27 mouse cellular contexts compared by ENCODE assay signal in genomic region chr12:105748114-105748513, GRCm38 (mm10). TPM values are rescaled to one million over a fixed set of nuclear protein-coding genes. Genes with fewer than 3 reads are reported as not detected.
DNase-seq lines count a peak whose midpoint lies in the region; ATAC-seq and TF ChIP-seq lines count a peak whose summit lies in the region.
"Had no signal": no experiment of that assay in that cellular context is flagged by ENCODE, and none has a peak within 500 bp of the region (broad histone marks: within the 10 kb centered on the region; RNA-seq: fewer than 3 reads in every experiment).

No protein-coding gene starts in this region.

- H3K27me3 ChIP-seq in heart, embryonic 10.5 days (ENCODE audit: insufficient read depth, poor library complexity, severe bottlenecking): no peaks in the 10 kb centered on the region
- H3K27me3 ChIP-seq in intestine, postnatal 0 days (replicated peaks; ENCODE audit: control insufficient read depth, insufficient read depth, low read length): no peaks in the 10 kb centered on the region
- H3K27me3 ChIP-seq: embryonic facial prominence, embryonic 13.5 days; embryonic facial prominence, embryonic 15.5 days; forebrain, embryonic 12.5 days; Patski had no signal

- H3K27ac ChIP-seq in heart, embryonic 10.5 days: peak overlapping the region; percentile 62; the same call in 1 of the 2 replicates
- H3K27ac ChIP-seq in intestine, postnatal 0 days (ENCODE audit: low read depth, low read length): 0 out of 2 replicates have a peak overlapping the region, but pooled peaks have one; percentile 35
- H3K27ac ChIP-seq: embryonic facial prominence, embryonic 13.5 days; embryonic facial prominence, embryonic 15.5 days; forebrain, embryonic 10.5 days; forebrain, embryonic 12.5 days had no signal

- intact Hi-C loops in heart, postnatal 14 days (cut with DNase I): no loop called here

- peaks cover 6% of the 10 kb centered on the region for H3K4me1 ChIP-seq in heart, embryonic 10.5 days
- H3K4me1 ChIP-seq in intestine, postnatal 0 days (replicated peaks; ENCODE audit: control insufficient read depth, insufficient read depth, low read length): 0 out of 2 replicates have a peak, but pooled peaks cover under 1% of the 10 kb centered on the region
- H3K4me1 ChIP-seq: embryonic facial prominence, embryonic 13.5 days; embryonic facial prominence, embryonic 15.5 days; forebrain, embryonic 10.5 days; forebrain, embryonic 12.5 days had no signal

- no peak for TF ChIP-seq CTCF in intestine, postnatal 0 days (IDR thresholded peaks at IDR 0.05; ENCODE audit: low read depth)

- H3K36me3 ChIP-seq in heart, embryonic 10.5 days: no peaks in the 10 kb centered on the region
- H3K36me3 ChIP-seq in intestine, postnatal 0 days (ENCODE audit: control insufficient read depth, insufficient read depth): no peaks in the 10 kb centered on the region
- H3K36me3 ChIP-seq: embryonic facial prominence, embryonic 13.5 days; embryonic facial prominence, embryonic 15.5 days; forebrain, embryonic 10.5 days; forebrain, embryonic 12.5 days; G1E had no signal

- no peaks in the 10 kb centered on the region for H3K9me3 ChIP-seq in heart, embryonic 10.5 days
- no peaks in the 10 kb centered on the region for H3K9me3 ChIP-seq in intestine, postnatal 0 days (ENCODE audit: control insufficient read depth)
- H3K9me3 ChIP-seq: embryonic facial prominence, embryonic 13.5 days; embryonic facial prominence, embryonic 15.5 days; forebrain, embryonic 10.5 days; forebrain, embryonic 12.5 days had no signal

- 84% methylated on average over 5 of the region's 5 CpGs for WGBS in heart, embryonic 10.5 days
- 25% methylated on average over 5 of the region's 5 CpGs for WGBS in intestine, postnatal 0 days

- ATAC-seq in intestine, postnatal 0 days: peak; percentile 87
- ATAC-seq: activated CD4-positive, CD25-positive, alpha-beta regulatory T cell, adult 4 months; CD4-positive, CD25-positive, alpha-beta regulatory T cell, adult 4 months; forebrain, embryonic 14.5 days; forebrain, embryonic 16.5 days; Patski had no signal

- H3K4me3 ChIP-seq in heart, embryonic 10.5 days: no peak overlapping the region
- H3K4me3 ChIP-seq in intestine, postnatal 0 days (ENCODE audit: low read depth, low read length): no peak overlapping the region
- H3K4me3 ChIP-seq: embryonic facial prominence, embryonic 13.5 days; embryonic facial prominence, embryonic 15.5 days; erythroblast, embryonic 14.5 days; forebrain, embryonic 10.5 days; forebrain, embryonic 12.5 days had no signal

- no peak overlapping the region for H3K4me2 ChIP-seq in intestine, postnatal 0 days (replicated peaks; ENCODE audit: low read depth)
- H3K4me2 ChIP-seq: embryonic facial prominence, embryonic 13.5 days; embryonic facial prominence, embryonic 15.5 days; forebrain, embryonic 12.5 days had no signal

- no peak for DNase-seq in heart, embryonic 10.5 days (ENCODE audit: low spot score)
- no peak for DNase-seq in heart, postnatal 14 days
- no peak for DNase-seq in adrenal gland, adult 18-20 months (ENCODE audit: low spot score in 2 of 2)
- DNase-seq in embryo, embryonic 10 days (ENCODE audit: low spot score): no peak
- DNase-seq: adrenal gland, adult 2 months; adrenal gland, postnatal 10 days; adrenal gland, postnatal 36 days; B cell, adult 2 months; cerebellum, adult 11-12 months; cerebellum, adult 2 months; cerebellum, adult 9-10 months; cerebellum, postnatal 10 days; cerebellum, postnatal 25 days; embryo, embryonic 11 days had no signal

- no peak overlapping the region for H3K9ac ChIP-seq in intestine, postnatal 0 days (ENCODE audit: low read depth, low read length)
- H3K9ac ChIP-seq: embryonic facial prominence, embryonic 13.5 days; embryonic facial prominence, embryonic 15.5 days; forebrain, embryonic 12.5 days had no signal

RNA-seq across cellular contexts. Expression of gene Papola, which starts 36.4 kb away (rescaled TPM):
- 205 and 222 TPM in 2 replicates for polyA plus RNA-seq in heart, embryonic 10.5 days (2016; fragmentation: Nextera tagmentation; extraction: Ambion mirVana)
- 100 to 1,000 TPM; 123 to 140 TPM for total RNA-seq in heart, postnatal 14 days (2021)
- 101 and 110 TPM in 2 replicates for polyA plus RNA-seq in intestine, postnatal 0 days (2015; fragmentation: Nextera tagmentation; extraction: Ambion mirVana)
- total RNA-seq in adrenal gland, adult 18-20 months (2021): 100 to 1,000 TPM; 214 to 222 TPM

RNA-seq across cellular contexts. Expression of gene Ak7, which starts 42.3 kb away (rescaled TPM):
- polyA plus RNA-seq in heart, embryonic 10.5 days (2016; fragmentation: Nextera tagmentation; extraction: Ambion mirVana): 0.64 and 0.92 TPM in 2 replicates
- under 1 TPM in 1 of 2 experiments, not detected in 1; 0.62 TPM for total RNA-seq in heart, postnatal 14 days (2021)
- 0.18 and 0.24 TPM in 2 replicates for polyA plus RNA-seq in intestine, postnatal 0 days (2015; fragmentation: Nextera tagmentation; extraction: Ambion mirVana)
- total RNA-seq in adrenal gland, adult 18-20 months (2021): under 1 TPM in 1 of 2 experiments, not detected in 1; 0.35 TPM
- polyA plus RNA-seq: embryonic facial prominence, embryonic 11.5 days; erythroblast, embryonic 14.5 days; Patski had no signal
